Mouse (Mus musculus): ENCODE data around the gene Mrpl22. TPM values are rescaled to one million over a fixed set of nuclear protein-coding genes. Genes with fewer than 3 reads are reported as not detected.
A peak's percentile ranks its signal among the peaks of the same experiment; 100 is the strongest.
"Not testable (repeated sequence)": the region's sequence is repeated elsewhere in the genome, so short reads cannot be mapped to it uniquely, and the experiment has no call there.

The Mrpl22 gene
- polyA plus RNA-seq, 1 experiment from 2014 or later: 99.2 TPM

GRCm38 (mm10) chr11:58143704-58144426 lies 27.6 kb upstream of the Mrpl22 start:
- ATAC-seq (ENCODE audit: low FRiP score): no peak
- H3K4me1 ChIP-seq: no peaks in the 10 kb centered on the region
- H3K27ac ChIP-seq (replicated peaks): no peak overlapping the region
- H3K9ac ChIP-seq (replicated peaks): no peak overlapping the region
- peaks cover 93% of the 10 kb centered on the region for H3K36me3 ChIP-seq
- H3K4me2 ChIP-seq: no peak overlapping the region
- no peak overlapping the region for H3K4me3 ChIP-seq (replicated peaks)
- H3K9me3 ChIP-seq (replicated peaks): no peaks in the 10 kb centered on the region
- 90% methylated on average over 9 of the region's 9 CpGs for WGBS
- no peaks in the 10 kb centered on the region for H3K27me3 ChIP-seq (replicated peaks)

DNA sequence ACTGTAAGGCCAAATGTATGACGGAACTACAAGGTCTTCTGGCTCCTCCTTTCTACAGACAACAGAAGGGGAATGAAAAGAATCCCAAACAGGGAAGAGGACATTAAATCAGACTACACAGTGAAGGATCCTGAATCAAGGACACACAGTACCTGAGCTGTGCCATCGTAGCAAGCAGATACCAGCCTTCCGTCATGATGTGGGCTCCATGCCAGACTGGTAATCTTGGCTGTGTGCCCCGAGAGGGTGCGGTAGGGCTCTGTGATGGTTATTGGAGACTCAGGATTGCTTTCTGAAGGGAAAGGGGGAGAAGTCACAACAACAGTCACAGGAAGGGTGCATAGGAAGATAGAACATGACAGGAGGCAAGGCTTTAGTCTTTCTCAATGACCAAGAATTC lies 25.2 kb upstream of the Mrpl22 start:
- 67% methylated on average over 5 of the region's 5 CpGs for WGBS
- H3K4me1 ChIP-seq: no peaks in the 10 kb centered on the region
- ATAC-seq (ENCODE audit: low FRiP score): no peak

GRCm38 (mm10) chr11:58155458-58155857 lies 16.0 kb upstream of the Mrpl22 start:
- Histone ChIP-seq H3K9me3 (replicated peaks) (no peaks in the 10 kb centered on the region), H3K4me1 (no peaks in the 10 kb centered on the region), H3K36me3 (peaks cover 77% of the 10 kb centered on the region), H3K27me3 (replicated peaks) (no peaks in the 10 kb centered on the region), H3K27ac (replicated peaks) (no peak overlapping the region), H3K4me2 (no peak overlapping the region), H3K4me3 (replicated peaks) (no peak overlapping the region), H3K9ac (replicated peaks) (no peak overlapping the region)
- WGBS: 93% methylated on average over 9 of the region's 9 CpGs
- no peak for ATAC-seq (ENCODE audit: low FRiP score)

More for the DNA sequence above, 25.2 kb upstream of the Mrpl22 start:
- H3K4me3 ChIP-seq (replicated peaks): no peak overlapping the region
- no peaks in the 10 kb centered on the region for H3K27me3 ChIP-seq (replicated peaks)
- no peak overlapping the region for H3K4me2 ChIP-seq
- H3K9me3 ChIP-seq (replicated peaks): no peaks in the 10 kb centered on the region
- peaks cover 91% of the 10 kb centered on the region for H3K36me3 ChIP-seq
- H3K27ac ChIP-seq (replicated peaks): no peak overlapping the region
- no peak overlapping the region for H3K9ac ChIP-seq (replicated peaks)

- Histone ChIP-seq H3K36me3 (peaks cover 81% of the 10 kb centered on the region), H3K27ac (replicated peaks) (no peak overlapping the region), H3K4me1 (no peaks in the 10 kb centered on the region), H3K4me2 (no peak overlapping the region), H3K9ac (replicated peaks) (no peak overlapping the region), H3K4me3 (replicated peaks) (no peak overlapping the region), H3K27me3 (replicated peaks) (no peaks in the 10 kb centered on the region), H3K9me3 (replicated peaks) (no peaks in the 10 kb centered on the region)
- WGBS: 92% methylated on average over 3 of the region's 3 CpGs
- ATAC-seq (ENCODE audit: low FRiP score): no peak
These were observed 14.6 kb upstream of the Mrpl22 start for GRCm38 (mm10) chr11:58156871-58157270.

GRCm38 (mm10) chr11:58165072-58165471 lies 6.4 kb upstream of the Mrpl22 start:
- Histone ChIP-seq H3K4me3 (replicated peaks) (no peak overlapping the region), H3K36me3 (peaks cover 57% of the 10 kb centered on the region), H3K4me2 (no peak overlapping the region), H3K27me3 (replicated peaks) (no peaks in the 10 kb centered on the region), H3K9me3 (replicated peaks) (no peaks in the 10 kb centered on the region), H3K4me1 (peaks cover 9% of the 10 kb centered on the region), H3K27ac (replicated peaks) (no peak overlapping the region), H3K9ac (replicated peaks) (no peak overlapping the region)
- WGBS: 94% methylated on average over 2 of the region's 2 CpGs
- no peak for ATAC-seq (ENCODE audit: low FRiP score)

DNA sequence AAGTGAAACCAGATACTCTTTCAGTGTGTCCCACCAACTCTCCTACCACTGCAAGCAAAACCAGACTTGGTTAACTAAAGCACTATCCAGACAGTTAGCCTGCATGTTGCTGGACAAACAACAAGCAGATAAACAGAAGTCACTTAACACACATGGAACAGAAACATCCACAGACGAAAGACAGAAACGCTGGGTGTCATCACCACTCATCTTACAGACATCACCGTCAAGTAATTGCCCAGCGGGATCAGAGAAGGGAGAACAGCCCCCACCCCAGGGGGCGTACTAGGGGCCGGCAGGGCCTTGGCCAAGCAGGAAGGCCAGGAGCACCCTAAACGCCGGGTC lies 3.7 kb upstream of the Mrpl22 start:
- WGBS: 2% methylated on average over 8 of the region's 8 CpGs
- Histone ChIP-seq H3K9me3 (replicated peaks) (no peaks in the 10 kb centered on the region), H3K27ac (replicated peaks) (peak overlapping the region; percentile 69), H3K27me3 (replicated peaks) (no peaks in the 10 kb centered on the region), H3K4me1 (peaks cover 23% of the 10 kb centered on the region), H3K4me2 (peak overlapping the region; percentile 77), H3K9ac (replicated peaks) (peak overlapping the region; percentile 71), H3K36me3 (peaks cover 31% of the 10 kb centered on the region), H3K4me3 (replicated peaks) (peak overlapping the region; percentile 99)
- no peak for ATAC-seq (ENCODE audit: low FRiP score)

DNA sequence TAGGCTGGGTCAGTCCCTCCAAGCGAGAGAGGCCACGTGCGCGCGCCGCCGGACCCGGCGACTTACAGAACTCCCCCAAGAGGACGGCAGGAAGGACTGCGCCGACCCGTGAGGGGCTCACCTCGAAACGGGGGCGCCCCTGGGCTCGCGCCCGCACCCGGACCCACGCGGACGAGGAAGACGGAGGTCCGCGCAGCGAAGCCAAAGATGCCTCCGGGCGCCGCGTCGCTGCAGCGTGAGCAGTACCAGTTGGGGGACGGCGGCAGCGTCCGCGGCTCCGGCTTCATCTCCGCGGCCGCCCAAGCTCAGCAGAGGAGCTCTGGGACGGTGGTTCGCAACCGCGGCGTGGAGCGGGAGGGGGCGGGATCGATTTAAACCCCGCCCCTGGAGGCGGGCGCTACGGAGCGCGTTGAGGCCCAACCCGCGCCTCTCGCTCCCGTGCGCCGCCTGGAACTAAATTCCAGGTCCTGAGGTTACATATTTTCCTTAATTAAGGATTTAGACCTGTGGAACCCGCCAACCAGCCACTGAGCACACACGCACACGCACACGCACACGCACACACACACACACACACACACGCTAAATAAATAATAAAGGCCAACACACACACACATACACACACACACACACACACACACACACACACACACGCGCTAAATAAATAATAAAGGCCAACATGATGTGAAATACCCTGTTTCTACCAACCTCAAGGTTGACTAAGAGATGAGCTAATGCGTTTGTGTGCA lies 3.1 kb upstream of the Mrpl22 start, which contains the start of gene Gemin5:
Gene Gemin5 (minus strand): TSS at position 373 of the 749 bp plus-strand sequence.
- Histone ChIP-seq H3K27me3 (replicated peaks) (no peaks in the 10 kb centered on the region), H3K4me1 (peaks cover 27% of the 10 kb centered on the region), H3K9me3 (replicated peaks) (no peaks in the 10 kb centered on the region), H3K4me2 (peak within 1 kb of the TSS; percentile 77), H3K9ac (replicated peaks) (peak within 1 kb of the TSS; percentile 71), H3K4me3 (replicated peaks) (peak within 1 kb of the TSS; percentile 99), H3K27ac (replicated peaks) (peak within 1 kb of the TSS; percentile 69), H3K36me3 (peaks cover 31% of the 10 kb centered on the region)
- peak; percentile 87 for ATAC-seq (ENCODE audit: low FRiP score)
- WGBS: 1% methylated on average over 70 of the region's 71 CpGs

GRCm38 (mm10) chr11:58169666-58170065 lies 1.8 kb upstream of the Mrpl22 start:
- Histone ChIP-seq H3K27ac (replicated peaks) (no peak overlapping the region), H3K9ac (replicated peaks) (no peak overlapping the region), H3K4me3 (replicated peaks) (no peak overlapping the region), H3K36me3 (peaks cover 36% of the 10 kb centered on the region), H3K4me2 (no peak overlapping the region), H3K27me3 (replicated peaks) (no peaks in the 10 kb centered on the region), H3K4me1 (peaks cover 27% of the 10 kb centered on the region), H3K9me3 (replicated peaks) (no peaks in the 10 kb centered on the region)
- no peak for ATAC-seq (ENCODE audit: low FRiP score)
- 90% methylated on average over 4 of the region's 4 CpGs for WGBS

DNA sequence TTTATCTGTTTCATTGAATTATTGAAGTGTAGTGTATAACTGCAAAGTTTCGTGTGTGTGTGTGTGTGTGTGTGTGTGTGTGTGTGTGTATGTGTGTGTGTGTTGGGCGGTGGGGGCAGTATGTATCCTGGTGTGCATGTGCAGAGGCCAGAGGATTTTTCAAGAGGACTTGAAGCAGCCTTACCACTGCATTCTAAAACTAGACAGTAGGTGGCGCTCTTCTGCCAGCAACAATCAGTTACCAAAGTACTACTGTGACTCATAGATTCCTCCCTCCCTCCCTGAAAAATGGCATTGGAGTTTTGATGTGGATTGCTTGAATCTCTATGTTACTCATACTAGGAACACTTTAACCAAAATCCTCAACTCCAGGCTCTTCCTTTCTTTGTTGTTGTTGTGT lies 8.1 kb downstream of the Mrpl22 start:
- H3K36me3 ChIP-seq: peaks cover 46% of the 10 kb centered on the region
- no peaks in the 10 kb centered on the region for H3K27me3 ChIP-seq (replicated peaks)
- peak; percentile 41; the same call in 1 of the 2 replicates for ATAC-seq (ENCODE audit: low FRiP score)
- H3K9me3 ChIP-seq (replicated peaks): no peaks in the 10 kb centered on the region
- no peak overlapping the region for H3K9ac ChIP-seq (replicated peaks)
- no peak overlapping the region for H3K4me3 ChIP-seq (replicated peaks)
- no peak overlapping the region for H3K4me2 ChIP-seq
- WGBS: 22% methylated on average over 3 of the region's 3 CpGs
- H3K27ac ChIP-seq (replicated peaks): no peak overlapping the region
- H3K4me1 ChIP-seq: no peaks in the 10 kb centered on the region

- not testable (repeated sequence) for H3K27ac ChIP-seq (replicated peaks); H3K4me3 ChIP-seq (replicated peaks); H3K9me3 ChIP-seq (replicated peaks); H3K9ac ChIP-seq (replicated peaks); H3K4me1 ChIP-seq; H3K4me2 ChIP-seq; H3K27me3 ChIP-seq (replicated peaks); ATAC-seq (ENCODE audit: low FRiP score)
- peaks cover 43% of the 10 kb centered on the region for H3K36me3 ChIP-seq
- 93% methylated on average over 6 of the region's 6 CpGs for WGBS
These were observed 8.5 kb downstream of the Mrpl22 start for GRCm38 (mm10) chr11:58179986-58180385.

DNA sequence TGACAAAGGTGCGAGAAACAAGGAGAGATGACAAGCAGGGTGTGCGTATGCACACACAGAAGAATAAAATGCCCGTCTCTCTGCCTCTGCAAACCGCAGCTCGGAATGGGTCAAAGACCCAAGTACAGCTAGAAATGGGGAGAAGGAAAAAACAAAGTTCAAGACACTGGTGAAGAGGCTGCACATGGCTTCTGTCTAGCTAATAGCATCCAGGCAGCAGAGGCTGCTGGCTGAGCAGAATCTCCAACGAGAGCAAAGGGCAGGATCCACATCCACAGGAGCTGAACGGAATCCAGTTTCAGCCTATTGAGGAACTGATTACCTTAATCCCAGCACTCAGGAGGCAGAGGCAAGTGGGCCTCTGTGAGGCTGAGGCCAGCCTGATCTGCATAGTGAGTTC lies 9.3 kb downstream of the Mrpl22 start:
- Histone ChIP-seq H3K27ac (replicated peaks) (no peak overlapping the region), H3K9ac (replicated peaks) (no peak overlapping the region), H3K27me3 (replicated peaks) (no peaks in the 10 kb centered on the region), H3K36me3 (peaks cover 36% of the 10 kb centered on the region), H3K4me3 (replicated peaks) (no peak overlapping the region), H3K4me2 (no peak overlapping the region), H3K9me3 (replicated peaks) (no peaks in the 10 kb centered on the region), H3K4me1 (no peaks in the 10 kb centered on the region)
- ATAC-seq (ENCODE audit: low FRiP score): no peak
- 95% methylated on average over 7 of the region's 7 CpGs for WGBS

DNA sequence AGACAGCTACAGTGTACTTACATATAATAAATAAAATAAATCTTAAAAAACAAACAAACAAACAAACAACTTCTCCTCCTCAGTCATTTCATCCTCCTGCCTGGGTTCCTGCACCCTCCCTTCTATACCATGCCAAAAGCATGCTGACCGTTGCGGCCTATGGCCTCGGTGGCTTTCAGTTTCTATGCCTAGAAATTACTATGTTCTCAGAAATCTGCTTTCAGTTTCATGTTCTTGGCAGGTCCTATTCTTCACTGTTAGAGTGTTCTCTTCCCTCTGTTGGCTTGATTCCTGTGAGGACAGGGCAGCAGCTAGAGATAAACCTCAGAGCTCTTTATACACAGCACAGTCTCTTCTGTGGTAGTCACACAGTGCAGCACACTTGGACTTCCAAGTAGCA lies 12.1 kb downstream of the Mrpl22 start:
- ATAC-seq (ENCODE audit: low FRiP score): no peak
- WGBS: 95% methylated on average over 3 of the region's 3 CpGs
- Histone ChIP-seq H3K4me3 (replicated peaks) (no peak overlapping the region), H3K9ac (replicated peaks) (no peak overlapping the region), H3K9me3 (replicated peaks) (no peaks in the 10 kb centered on the region), H3K4me1 (no peaks in the 10 kb centered on the region), H3K27me3 (replicated peaks) (no peaks in the 10 kb centered on the region), H3K36me3 (peaks cover 8% of the 10 kb centered on the region), H3K27ac (replicated peaks) (no peak overlapping the region), H3K4me2 (no peak overlapping the region)
